Mouse (Mus musculus) heart, postnatal 0 days (tissue): ENCODE data around the gene Scamp2.

Experiments used
- CTCF ChIP-seq: IDR thresholded peaks from 2 replicates; pipeline ENCODE4 v1.5.1; 2016; ENCODE audit warnings: antibody characterized with exemption, control low read depth, low read depth
- EP300 ChIP-seq: IDR thresholded peaks from 2 replicates; pipeline ENCODE4 v1.6.1; 2016; ENCODE audit warnings: antibody characterized with exemption, low read depth

GRCm38 (mm10) chr9:57593454-57594173 lies 32.9 kb downstream of the Scamp2 start:
- no peak for TF ChIP-seq CTCF
- no peak for TF ChIP-seq EP300
